Mouse (Mus musculus) induced T-regulatory cell, adult 2 months (primary cell): ENCODE data around the gene Lrp2.
A peak's percentile ranks its signal among the peaks of the same experiment; 100 is the strongest.

Source experiments
- DNase-seq: peaks from one replicate; pipeline ENCODE4 v3.0.0-alpha.2; 2012; ENCODE audit warnings: low read depth

Lrp2 gene

DNA sequence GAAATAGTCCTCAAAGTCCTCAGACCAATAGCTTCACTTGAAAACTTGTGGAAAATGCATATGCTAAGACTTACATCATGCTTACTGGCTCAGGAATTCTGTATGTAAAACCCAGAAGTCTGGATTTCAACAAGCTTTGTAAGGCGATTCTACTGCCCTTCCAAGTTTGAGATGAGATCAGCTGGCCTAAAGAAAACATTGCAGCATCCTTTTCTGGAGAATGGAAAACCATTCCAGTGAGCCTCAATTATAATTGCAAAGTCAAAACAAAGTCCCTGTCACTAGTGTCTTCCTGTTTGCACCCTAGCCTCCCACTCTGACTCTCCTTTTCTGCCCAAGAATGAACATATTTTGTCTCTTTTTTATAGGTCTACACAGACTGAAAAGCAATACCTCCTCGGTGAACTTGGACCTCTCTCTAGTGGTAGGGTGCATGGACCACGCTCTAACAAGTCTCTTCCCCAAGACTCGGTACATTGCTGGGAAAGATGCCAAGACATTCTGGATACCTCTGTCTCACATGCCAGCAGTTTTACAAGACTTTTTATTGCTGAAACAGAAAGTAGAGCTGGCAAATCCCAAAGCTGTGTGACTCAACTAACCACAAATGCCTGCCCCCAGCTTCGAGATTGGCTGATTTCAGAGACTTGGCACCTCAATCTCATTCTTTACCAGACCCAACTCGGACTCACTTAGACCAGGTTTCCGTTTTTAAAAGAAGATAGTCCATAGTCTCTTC lies 184.8 kb downstream of the Lrp2 start:
- no peak for DNase-seq

- no peak for DNase-seq
These were observed 189.0 kb downstream of the Lrp2 start for GRCm38 (mm10) chr2:69396760-69397435.

- DNase-seq = no peak
These were observed 190.1 kb downstream of the Lrp2 start for GRCm38 (mm10) chr2:69395597-69396248.

DNA sequence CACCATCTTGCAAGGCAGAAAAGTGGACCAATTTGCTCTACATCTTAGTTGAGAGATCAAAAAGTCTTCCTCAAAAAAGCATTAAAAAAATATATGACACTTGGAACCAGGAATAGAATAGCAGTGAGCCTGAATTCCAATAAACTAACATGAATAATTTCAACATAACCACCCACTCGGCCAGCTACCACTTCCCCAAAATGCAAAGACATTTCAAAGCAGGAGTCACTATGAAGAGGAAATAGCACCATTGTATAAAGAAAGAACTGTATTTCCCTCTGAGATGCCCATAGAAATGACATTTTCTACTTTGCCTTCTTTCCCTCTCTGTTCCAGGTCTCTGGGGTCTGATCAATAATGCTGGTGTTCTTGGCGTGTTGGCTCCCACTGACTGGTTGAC lies 191.9 kb downstream of the Lrp2 start:
- DNase-seq = no peak

DNA sequence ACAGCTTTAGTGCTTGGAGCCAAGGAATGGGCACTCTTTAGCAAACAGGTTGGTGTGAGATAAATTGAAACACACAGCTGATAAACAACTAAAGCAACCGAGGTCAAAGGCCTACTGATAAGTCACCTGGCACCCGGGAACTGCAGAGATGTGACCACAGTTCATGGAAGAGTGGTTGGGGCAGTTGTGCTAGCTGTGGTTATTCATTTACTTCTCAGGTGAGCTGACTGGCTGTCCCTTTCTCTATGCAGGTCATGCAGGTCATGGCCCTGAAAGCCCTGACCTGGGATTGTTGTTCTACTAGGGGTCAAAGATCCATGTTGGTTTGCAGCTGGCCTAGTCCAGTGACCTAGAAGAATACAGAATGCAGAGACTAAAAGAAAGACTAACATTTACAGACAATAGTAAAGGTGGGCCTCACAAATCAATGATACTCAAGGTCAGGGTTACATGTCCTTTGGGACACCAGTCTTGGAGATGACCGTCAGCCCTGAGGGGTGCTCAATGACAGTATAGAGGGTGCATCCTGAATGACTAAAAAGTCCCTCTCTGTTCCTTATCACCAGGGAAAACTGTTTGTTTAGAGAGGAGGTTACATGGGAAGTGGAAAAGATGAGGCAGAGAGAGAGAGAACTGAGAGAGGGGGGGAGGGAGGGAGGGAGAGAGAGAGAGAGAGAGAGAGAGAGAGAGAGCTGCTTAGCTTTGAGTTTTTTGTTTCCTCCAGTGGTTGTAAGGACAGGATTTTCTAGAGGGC lies 199.6 kb downstream of the Lrp2 start:
- DNase-seq = no peak

- no peak for DNase-seq
These were observed 203.0 kb downstream of the Lrp2 start for GRCm38 (mm10) chr2:69382838-69383237.

GRCm38 (mm10) chr2:69381740-69382139 lies 204.1 kb downstream of the Lrp2 start:
- DNase-seq = peak; percentile 15

DNA sequence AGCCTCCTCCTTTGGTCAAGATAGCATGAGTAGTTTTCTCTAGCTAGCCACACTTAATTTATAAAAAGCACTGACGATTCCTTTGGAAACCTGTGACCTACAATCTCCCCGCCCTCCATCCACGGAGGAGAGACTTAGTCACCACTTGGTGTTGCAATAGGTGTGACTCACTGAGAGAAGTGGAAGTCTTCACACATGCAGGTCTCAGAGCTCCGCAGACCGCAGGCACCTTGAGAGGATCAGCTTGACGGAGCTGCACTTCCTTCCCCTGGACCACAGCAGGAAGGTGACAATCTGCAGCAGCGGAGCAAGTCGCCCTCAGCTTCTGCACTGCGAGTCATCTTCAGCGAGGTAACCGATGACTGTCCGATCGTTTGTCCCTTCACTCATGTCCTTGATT lies 205.6 kb downstream of the Lrp2 start, which contains the start of gene Dhrs9:
TSS of gene Dhrs9 (plus strand) at position 165 of the 400 bp plus-strand sequence.
- DNase-seq = peak; percentile 69

DNA sequence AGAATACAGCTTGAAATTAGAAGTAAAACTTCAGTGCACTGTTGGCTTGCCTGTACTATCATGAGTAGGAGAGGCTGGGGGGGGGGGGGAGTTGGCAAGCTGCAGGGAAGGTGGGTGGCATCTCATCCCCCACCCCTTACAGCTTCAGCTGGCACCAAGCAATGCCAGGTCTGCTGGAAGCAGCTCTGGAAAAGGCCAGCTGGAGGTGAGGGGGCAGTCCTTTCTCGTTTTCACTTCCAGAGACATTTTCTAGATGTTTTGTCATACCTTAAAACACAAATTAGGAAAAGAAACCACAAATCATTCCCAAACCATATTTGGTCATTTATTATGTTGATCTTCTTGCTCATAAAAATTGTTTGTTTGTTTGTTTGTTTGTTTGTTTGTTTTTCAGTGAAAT lies 206.1 kb downstream of the Lrp2 start:
- no peak for DNase-seq

DNA sequence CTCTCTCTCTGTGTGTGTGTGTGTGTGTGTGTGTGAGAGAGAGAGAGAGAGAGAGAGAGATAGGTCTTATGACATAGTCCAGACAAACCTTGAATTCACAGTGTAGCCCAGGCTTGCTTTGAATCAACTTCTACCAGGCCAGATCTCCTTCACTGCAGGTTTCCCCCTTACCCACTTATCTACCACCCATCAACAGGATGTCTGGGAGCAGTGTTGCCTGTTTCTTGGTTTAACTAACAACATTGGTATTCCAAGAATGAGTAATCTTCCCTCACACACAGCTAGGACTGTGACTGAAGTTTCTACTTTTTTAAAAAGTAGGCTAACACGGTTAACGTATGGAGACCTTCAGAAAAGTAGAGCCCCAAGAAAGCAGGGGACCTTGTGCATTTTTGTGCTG lies 209.1 kb downstream of the Lrp2 start:
- DNase-seq = no peak
